Mouse (Mus musculus) duodenum, adult 2 months (tissue): ENCODE results near the gene Lrpap1. TPM values are rescaled to one million over a fixed set of nuclear protein-coding genes. Genes with fewer than 3 reads are reported as not detected.

Experiments used
- polyA plus RNA-seq: library from polyadenylated mRNA; depleted of rRNA; stranded (reverse); fragments of >200 nt; gene quantifications from 2 replicates; pipeline ENCODE4 v1.2.3, GENCODE M21; 2012; ENCODE audit warnings: low replicate concordance; rRNA removed

Gene Lrpap1
- polyA plus RNA-seq = 6.7 and 9.4 TPM in 2 replicates

DNA sequence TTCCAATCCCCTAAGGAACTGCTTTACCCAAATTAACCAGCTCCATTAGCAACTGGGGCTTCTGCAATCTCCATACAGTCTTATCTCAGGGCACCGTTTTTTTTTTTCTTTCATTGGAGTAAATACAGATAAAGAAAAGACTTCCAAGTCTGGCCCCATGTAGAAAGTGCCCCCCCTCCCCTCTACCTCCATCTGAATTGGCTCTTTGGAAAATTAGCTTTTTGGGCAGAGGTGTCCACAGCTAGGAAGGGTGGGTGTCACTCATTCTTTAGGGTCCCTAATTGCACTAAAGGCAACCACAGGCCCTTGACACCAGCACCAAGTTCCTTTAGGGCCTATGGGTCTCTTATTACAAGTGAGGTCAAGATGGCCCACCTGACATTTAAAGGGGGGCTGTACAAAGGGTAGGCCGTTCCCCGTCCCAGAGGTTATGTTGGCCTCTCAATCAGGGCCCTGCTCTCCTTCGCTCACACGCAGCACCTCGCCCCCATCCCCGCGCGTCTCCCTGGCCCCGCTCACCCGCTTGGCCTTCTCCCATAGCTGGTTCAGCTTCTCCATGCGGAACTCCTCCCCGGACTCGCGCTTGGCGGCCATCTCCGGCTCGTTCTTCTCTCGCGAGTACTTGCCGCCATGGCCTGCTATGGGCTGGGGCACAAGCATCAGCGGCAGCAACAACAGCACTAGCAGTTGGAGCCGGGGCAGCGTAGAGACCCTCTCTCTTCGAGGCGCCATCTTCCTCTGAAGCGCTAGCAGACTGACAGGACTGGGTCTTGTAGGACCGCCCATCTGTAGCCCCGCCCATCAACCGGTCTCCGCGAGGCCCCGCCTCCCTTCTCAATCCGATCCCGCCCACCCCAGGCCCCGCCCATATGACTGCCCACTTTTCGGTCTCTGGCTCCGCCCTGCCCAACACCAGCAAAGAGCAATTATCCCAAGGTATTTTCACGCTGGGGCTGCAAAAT is at the start of gene Lrpap1:
Gene Lrpap1 (minus strand): TSS at position 807 of the 962 bp plus-strand sequence.

GRCm38 (mm10) chr5:35056604-35057432 is 48.7 kb downstream of the Lrpap1 start, which contains the start of gene Dok7:
Dok7 (plus strand) TSS chr5:35056766.

Other genes starting within 250 kb of the Lrpap1 start
- 1.6 and 2.3 TPM in 2 replicates for gene Msantd1, start 197.8 kb downstream of the Lrpap1 start, polyA plus RNA-seq
- 7.2 and 9.3 TPM in 2 replicates for gene Rgs12, start 156.3 kb downstream of the Lrpap1 start, polyA plus RNA-seq
- gene Hgfac, start 64.3 kb downstream of the Lrpap1 start, polyA plus RNA-seq = 60.5 and 197 TPM in 2 replicates
- gene Dok7, start 49.0 kb downstream of the Lrpap1 start, polyA plus RNA-seq = 1.1 and 1.9 TPM in 2 replicates
- gene Adra2c, start 172.6 kb upstream of the Lrpap1 start, polyA plus RNA-seq = 0.79 and 2.5 TPM in 2 replicates